Mouse (Mus musculus) kidney, embryonic 15.5 days (tissue): Measurements from ENCODE around the gene Fyb2. TPM values are rescaled to one million over a fixed set of nuclear protein-coding genes. Genes with fewer than 3 reads are reported as not detected.

Source experiments
- ATAC-seq: fragments of 200-750 bp; cut with Nextera tagmentation; replicated peaks from 2 replicates; pipeline ENCODE4 v1.8.0; 2017; ENCODE audit warnings: moderate TSS enrichment; ENCODE audit not compliant: low FRiP score
- H3K27ac ChIP-seq: fragments of 300-500 bp; sonication (generic); 2 replicates; pipeline ENCODE4 v1.5.1; 2015; ENCODE audit warnings: mild to moderate bottlenecking, inconsistent platforms
- H3K27me3 ChIP-seq: fragments of 300-500 bp; sonication (generic); 2 replicates; pipeline ENCODE4 v1.6.1; 2015; ENCODE audit warnings: inconsistent platforms
- H3K36me3 ChIP-seq: fragments of 300-500 bp; sonication (generic); 2 replicates; pipeline ENCODE4 v1.6.1; 2015; ENCODE audit warnings: inconsistent platforms
- H3K4me1 ChIP-seq: fragments of 300-500 bp; sonication (generic); 2 replicates; pipeline ENCODE4 v1.6.1; 2015; ENCODE audit warnings: inconsistent platforms
- H3K4me2 ChIP-seq: fragments of 300-500 bp; sonication (generic); 2 replicates; pipeline ENCODE4 v1.6.1; 2015; ENCODE audit warnings: moderate library complexity, mild to moderate bottlenecking, inconsistent platforms
- H3K4me3 ChIP-seq: fragments of 300-500 bp; sonication (generic); replicated peaks from 2 replicates; pipeline ENCODE4 v1.5.1; 2015; ENCODE audit warnings: mild to moderate bottlenecking, inconsistent platforms
- H3K9ac ChIP-seq: fragments of 300-500 bp; sonication (generic); 2 replicates; pipeline ENCODE4 v1.6.1; 2015; ENCODE audit warnings: mild to moderate bottlenecking, inconsistent platforms
- H3K9me3 ChIP-seq: fragments of 300-500 bp; sonication (generic); replicated peaks from 2 replicates; pipeline ENCODE4 v1.6.1; 2016; ENCODE audit warnings: inconsistent platforms
- WGBS: fragments of 180-500 bp; shearing (Covaris S2); methylation state at CpG from one replicate; pipeline ENCODE4 v1.1.7; 2015; ENCODE audit warnings: mixed read lengths; 5-methylcytosine and 5-hydroxymethylcytosine counted together
- polyA plus RNA-seq: library from polyadenylated mRNA; unstranded; fragments of >200 nt; fragmentation: Nextera tagmentation; extraction: Ambion mirVana; gene quantifications from 2 replicates; pipeline ENCODE4 v1.2.1, GENCODE M21; 2015

The Fyb2 gene
- polyA plus RNA-seq, result 0.45 and 0.56 TPM in 2 replicates

GRCm38 (mm10) chr4:104913291-104914129 lies at the start of gene Fyb2:
Fyb2 (plus strand) TSS chr4:104913456.
- Histone ChIP-seq H3K4me2 (peak within 1 kb of the TSS; percentile 61), H3K9me3 (no peaks in the 10 kb centered on the region), H3K4me1 (peaks cover 9% of the 10 kb centered on the region; the same call in 1 of the 2 replicates), H3K27ac (no peak within 1 kb of the TSS), H3K4me3 (peak within 1 kb of the TSS; percentile 30), H3K27me3 (0 out of 2 replicates have a peak, but pooled peaks cover 5% of the 10 kb centered on the region), H3K36me3 (no peaks in the 10 kb centered on the region), H3K9ac (no peak within 1 kb of the TSS)
- ATAC-seq, result no peak
- 21% methylated on average over 23 of the region's 23 CpGs for WGBS

- H3K9ac ChIP-seq, result no peak overlapping the region
- no peak overlapping the region for H3K4me3 ChIP-seq
- H3K9me3 ChIP-seq, result no peaks in the 10 kb centered on the region
- ATAC-seq, result no peak
- 91% methylated on average over 1 of the region's 1 CpGs for WGBS
- H3K27ac ChIP-seq, result no peak overlapping the region
- H3K36me3 ChIP-seq, result no peaks in the 10 kb centered on the region
- H3K4me1 ChIP-seq, result no peaks in the 10 kb centered on the region
- no peaks in the 10 kb centered on the region for H3K27me3 ChIP-seq
- no peak overlapping the region for H3K4me2 ChIP-seq
These were observed 48.9 kb upstream of the Fyb2 start for GRCm38 (mm10) chr4:104864397-104864796.

GRCm38 (mm10) chr4:104869581-104869980 lies 43.7 kb upstream of the Fyb2 start:
- Histone ChIP-seq H3K4me3 (no peak overlapping the region), H3K4me1 (no peaks in the 10 kb centered on the region), H3K4me2 (no peak overlapping the region), H3K27me3 (no peaks in the 10 kb centered on the region), H3K9me3 (no peaks in the 10 kb centered on the region), H3K36me3 (no peaks in the 10 kb centered on the region), H3K9ac (no peak overlapping the region), H3K27ac (no peak overlapping the region)
- ATAC-seq, result no peak

- Histone ChIP-seq H3K27me3 (no peaks in the 10 kb centered on the region), H3K4me2 (no peak overlapping the region), H3K27ac (no peak overlapping the region), H3K4me1 (no peaks in the 10 kb centered on the region), H3K9ac (no peak overlapping the region), H3K36me3 (no peaks in the 10 kb centered on the region), H3K4me3 (no peak overlapping the region), H3K9me3 (no peaks in the 10 kb centered on the region)
- ATAC-seq, result no peak
- WGBS, result 95% methylated on average over 5 of the region's 5 CpGs
These were observed 43.1 kb upstream of the Fyb2 start for GRCm38 (mm10) chr4:104870196-104870595.

- WGBS, result 69% methylated on average over 4 of the region's 4 CpGs
- H3K36me3 ChIP-seq, result no peaks in the 10 kb centered on the region
- H3K4me3 ChIP-seq, result no peak overlapping the region
- no peak for ATAC-seq
- no peak overlapping the region for H3K9ac ChIP-seq
- no peak overlapping the region for H3K4me2 ChIP-seq
- H3K4me1 ChIP-seq, result no peaks in the 10 kb centered on the region
- H3K9me3 ChIP-seq, result no peaks in the 10 kb centered on the region
- H3K27me3 ChIP-seq, result no peaks in the 10 kb centered on the region
- no peak overlapping the region for H3K27ac ChIP-seq
These were observed 37.4 kb upstream of the Fyb2 start for GRCm38 (mm10) chr4:104875832-104876231.

- Histone ChIP-seq H3K9ac (no peak within 1 kb of the TSS), H3K36me3 (no peaks in the 10 kb centered on the region), H3K27me3 (no peaks in the 10 kb centered on the region), H3K4me3 (no peak within 1 kb of the TSS), H3K4me1 (no peaks in the 10 kb centered on the region), H3K4me2 (no peak within 1 kb of the TSS), H3K27ac (no peak within 1 kb of the TSS), H3K9me3 (no peaks in the 10 kb centered on the region)
- ATAC-seq, result no peak
- 75% methylated on average over 3 of the region's 3 CpGs for WGBS
These were observed 36.9 kb upstream of the Fyb2 start, which contains the start of gene C8a for GRCm38 (mm10) chr4:104876323-104876722. C8a (minus strand) TSS chr4:104876398.

GRCm38 (mm10) chr4:104887486-104887885 lies 25.8 kb upstream of the Fyb2 start:
- Histone ChIP-seq H3K27me3 (no peaks in the 10 kb centered on the region), H3K4me3 (no peak overlapping the region), H3K4me2 (no peak overlapping the region), H3K36me3 (no peaks in the 10 kb centered on the region), H3K27ac (no peak overlapping the region), H3K4me1 (peaks cover 14% of the 10 kb centered on the region), H3K9me3 (no peaks in the 10 kb centered on the region), H3K9ac (no peak overlapping the region)
- ATAC-seq, result no peak
- 52% methylated on average over 9 of the region's 9 CpGs for WGBS

- H3K36me3 ChIP-seq, result no peaks in the 10 kb centered on the region
- peaks cover 16% of the 10 kb centered on the region for H3K4me1 ChIP-seq
- no peaks in the 10 kb centered on the region for H3K9me3 ChIP-seq
- no peaks in the 10 kb centered on the region for H3K27me3 ChIP-seq
- WGBS, result 68% methylated on average over 9 of the region's 9 CpGs
- 0 out of 2 replicates have a peak, but pooled peaks have one; percentile 36 for ATAC-seq
- no peak overlapping the region for H3K4me2 ChIP-seq
- H3K9ac ChIP-seq, result no peak overlapping the region
- no peak overlapping the region for H3K4me3 ChIP-seq
- no peak overlapping the region for H3K27ac ChIP-seq
These were observed 24.6 kb upstream of the Fyb2 start for GRCm38 (mm10) chr4:104888499-104889262.

- ATAC-seq, result no peak
- Histone ChIP-seq H3K4me1 (peaks cover 16% of the 10 kb centered on the region), H3K9ac (no peak overlapping the region), H3K27me3 (no peaks in the 10 kb centered on the region), H3K36me3 (no peaks in the 10 kb centered on the region), H3K4me2 (no peak overlapping the region), H3K4me3 (no peak overlapping the region), H3K27ac (no peak overlapping the region), H3K9me3 (no peaks in the 10 kb centered on the region)
- WGBS, result 77% methylated on average over 7 of the region's 7 CpGs
These were observed 21.5 kb upstream of the Fyb2 start for GRCm38 (mm10) chr4:104891708-104892107.

GRCm38 (mm10) chr4:104893588-104893987 lies 19.7 kb upstream of the Fyb2 start:
- Histone ChIP-seq H3K4me2 (no peak overlapping the region), H3K36me3 (no peaks in the 10 kb centered on the region), H3K9ac (no peak overlapping the region), H3K4me3 (no peak overlapping the region), H3K9me3 (no peaks in the 10 kb centered on the region), H3K4me1 (peaks cover 14% of the 10 kb centered on the region), H3K27me3 (no peaks in the 10 kb centered on the region), H3K27ac (no peak overlapping the region)
- 76% methylated on average over 5 of the region's 5 CpGs for WGBS
- no peak for ATAC-seq

GRCm38 (mm10) chr4:104894004-104894734 lies 19.1 kb upstream of the Fyb2 start:
- H3K4me1 ChIP-seq, result peaks cover 9% of the 10 kb centered on the region
- no peak for ATAC-seq
- H3K36me3 ChIP-seq, result no peaks in the 10 kb centered on the region
- H3K4me3 ChIP-seq, result no peak overlapping the region
- no peaks in the 10 kb centered on the region for H3K9me3 ChIP-seq
- H3K9ac ChIP-seq, result no peak overlapping the region
- H3K27ac ChIP-seq, result no peak overlapping the region
- no peaks in the 10 kb centered on the region for H3K27me3 ChIP-seq
- H3K4me2 ChIP-seq, result no peak overlapping the region
- 49% methylated on average over 13 of the region's 13 CpGs for WGBS

- WGBS, result 87% methylated on average over 2 of the region's 2 CpGs
- Histone ChIP-seq H3K9ac (no peak overlapping the region), H3K4me1 (no peaks in the 10 kb centered on the region), H3K9me3 (no peaks in the 10 kb centered on the region), H3K27ac (no peak overlapping the region), H3K4me3 (no peak overlapping the region), H3K36me3 (no peaks in the 10 kb centered on the region), H3K27me3 (no peaks in the 10 kb centered on the region), H3K4me2 (no peak overlapping the region)
- no peak for ATAC-seq
These were observed 10.4 kb upstream of the Fyb2 start for GRCm38 (mm10) chr4:104902836-104903235.
